Mouse (Mus musculus): ENCODE data around the gene Spg7. TPM values are rescaled to one million over a fixed set of nuclear protein-coding genes. Genes with fewer than 3 reads are reported as not detected.
A peak's percentile ranks its signal among the peaks of the same experiment; 100 is the strongest.

The Spg7 gene
- polyA plus RNA-seq, 1 experiment = 79.3 TPM

DNA sequence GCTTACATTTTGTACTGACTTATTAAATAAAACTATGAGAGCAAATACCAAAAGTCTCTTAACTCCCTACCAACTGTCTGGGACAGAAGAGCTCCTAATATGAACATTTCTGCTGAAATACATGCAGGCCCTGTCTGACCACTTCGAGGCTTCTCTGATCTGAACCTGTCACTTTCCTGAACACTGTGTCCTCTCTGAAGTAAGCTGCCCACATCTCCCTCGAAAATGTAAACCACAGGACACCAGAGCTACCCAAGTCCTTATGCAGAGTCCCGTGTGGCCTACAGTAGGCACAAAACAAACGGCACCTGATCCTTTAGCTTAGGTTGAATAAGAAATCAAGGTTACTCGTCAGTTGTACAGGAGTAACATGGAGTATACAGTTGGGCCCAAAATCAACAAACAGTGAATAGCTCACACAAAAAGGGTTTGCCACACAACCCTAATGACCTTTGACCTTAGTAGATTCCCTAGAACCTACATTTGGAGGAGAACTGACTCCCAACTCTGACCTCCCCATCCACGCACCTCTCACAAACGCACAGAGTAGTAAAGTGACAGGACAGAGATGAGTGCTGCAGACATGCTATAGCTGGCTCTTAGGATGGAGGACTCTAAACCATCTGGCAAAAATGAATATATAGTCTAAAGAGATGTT lies 31.3 kb upstream of the Spg7 start:
- Histone ChIP-seq H3K36me3 (ENCODE audit: control insufficient read depth, insufficient read depth, low read length, poor library complexity, severe bottlenecking) (0 out of 2 replicates have a peak, but pooled peaks cover 13% of the 10 kb centered on the region), H3K9ac (ENCODE audit: low read depth, poor library complexity, severe bottlenecking) (no peak overlapping the region), H3K4me1 (ENCODE audit: control insufficient read depth, insufficient read depth, low read length) (peaks cover 4% of the 10 kb centered on the region), H3K27ac (ENCODE audit: insufficient read depth, low read length) (no peak overlapping the region), H3K9me3 (replicated peaks; ENCODE audit: control insufficient read depth, insufficient read depth, low read length, poor library complexity, severe bottlenecking) (no peaks in the 10 kb centered on the region), H3K4me3 (ENCODE audit: low read depth, low read length) (no peak overlapping the region), H3K27me3 (ENCODE audit: control insufficient read depth, insufficient read depth, low read length, poor library complexity, severe bottlenecking) (no peaks in the 10 kb centered on the region)
- TF ChIP-seq CTCF (IDR thresholded peaks at IDR 0.05; ENCODE audit: low read depth, low read length) (no peak), EP300 (IDR thresholded peaks at IDR 0.05; ENCODE audit: insufficient read depth, low read depth, low read length) (no peak), POLR2A (IDR thresholded peaks at IDR 0.05; ENCODE audit: insufficient read depth, low read length) (no peak)

DNA sequence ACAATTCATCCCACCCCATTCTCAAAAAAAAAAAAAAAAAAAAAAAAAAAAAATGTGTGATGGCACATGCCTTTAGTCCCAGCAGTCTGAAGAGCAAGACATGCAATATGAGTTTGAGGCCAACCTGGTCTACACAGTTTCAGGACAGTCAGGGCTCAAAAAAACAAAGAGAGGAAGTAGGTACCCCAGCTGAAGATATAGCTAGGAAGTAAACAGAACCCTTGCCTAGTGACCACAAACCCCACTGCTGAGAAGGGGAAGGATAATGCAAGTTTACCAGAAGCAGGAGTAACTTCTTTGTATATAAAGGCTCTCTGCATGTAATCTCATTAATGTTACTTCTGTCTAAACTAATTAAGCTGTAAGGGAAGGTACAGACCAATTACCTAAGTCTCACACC lies 30.0 kb upstream of the Spg7 start:
- Histone ChIP-seq H3K36me3 (ENCODE audit: control insufficient read depth, insufficient read depth, low read length, poor library complexity, severe bottlenecking) (0 out of 2 replicates have a peak, but pooled peaks cover 13% of the 10 kb centered on the region), H3K9ac (ENCODE audit: low read depth, poor library complexity, severe bottlenecking) (no peak overlapping the region), H3K4me3 (ENCODE audit: low read depth, low read length) (no peak overlapping the region), H3K27ac (ENCODE audit: insufficient read depth, low read length) (no peak overlapping the region), H3K4me1 (ENCODE audit: control insufficient read depth, insufficient read depth, low read length) (peaks cover 4% of the 10 kb centered on the region), H3K9me3 (replicated peaks; ENCODE audit: control insufficient read depth, insufficient read depth, low read length, poor library complexity, severe bottlenecking) (no peaks in the 10 kb centered on the region), H3K27me3 (ENCODE audit: control insufficient read depth, insufficient read depth, low read length, poor library complexity, severe bottlenecking) (no peaks in the 10 kb centered on the region)
- no peak for TF ChIP-seq EP300 (IDR thresholded peaks at IDR 0.05; ENCODE audit: insufficient read depth, low read depth, low read length)
- no peak for TF ChIP-seq CTCF (IDR thresholded peaks at IDR 0.05; ENCODE audit: low read depth, low read length)
- no peak for TF ChIP-seq POLR2A (IDR thresholded peaks at IDR 0.05; ENCODE audit: insufficient read depth, low read length)

DNA sequence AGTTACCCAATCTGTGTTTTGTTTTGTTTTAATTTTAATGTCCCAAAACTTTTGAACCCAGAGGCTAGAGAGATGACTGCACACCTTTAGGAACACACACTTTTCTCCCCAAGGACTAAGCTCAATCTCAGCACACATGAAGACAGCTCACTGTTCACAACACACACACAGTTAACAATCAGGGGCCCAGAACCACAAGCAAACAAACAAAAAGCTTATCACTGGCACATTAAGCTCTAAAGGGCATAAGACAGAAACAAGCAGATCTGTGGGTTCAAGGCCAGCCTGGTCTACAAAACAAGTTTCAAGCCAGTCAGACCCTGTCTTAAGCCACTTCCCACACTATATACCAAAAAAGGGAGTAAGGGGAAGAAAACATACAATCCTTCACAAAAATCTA lies 29.3 kb upstream of the Spg7 start:
- 0 out of 2 replicates have a peak, but pooled peaks cover 13% of the 10 kb centered on the region for H3K36me3 ChIP-seq (ENCODE audit: control insufficient read depth, insufficient read depth, low read length, poor library complexity, severe bottlenecking)
- H3K27me3 ChIP-seq (ENCODE audit: control insufficient read depth, insufficient read depth, low read length, poor library complexity, severe bottlenecking) = no peaks in the 10 kb centered on the region
- H3K4me3 ChIP-seq (ENCODE audit: low read depth, low read length) = no peak overlapping the region
- H3K27ac ChIP-seq (ENCODE audit: insufficient read depth, low read length) = 0 out of 2 replicates have a peak overlapping the region, but pooled peaks have one; percentile 24
- TF ChIP-seq POLR2A (IDR thresholded peaks at IDR 0.05; ENCODE audit: insufficient read depth, low read length) = no peak
- no peak for TF ChIP-seq EP300 (IDR thresholded peaks at IDR 0.05; ENCODE audit: insufficient read depth, low read depth, low read length)
- TF ChIP-seq CTCF (IDR thresholded peaks at IDR 0.05; ENCODE audit: low read depth, low read length) = no peak
- peaks cover 1% of the 10 kb centered on the region for H3K4me1 ChIP-seq (ENCODE audit: control insufficient read depth, insufficient read depth, low read length)
- H3K9me3 ChIP-seq (replicated peaks; ENCODE audit: control insufficient read depth, insufficient read depth, low read length, poor library complexity, severe bottlenecking) = no peaks in the 10 kb centered on the region
- H3K9ac ChIP-seq (ENCODE audit: low read depth, poor library complexity, severe bottlenecking) = no peak overlapping the region

DNA sequence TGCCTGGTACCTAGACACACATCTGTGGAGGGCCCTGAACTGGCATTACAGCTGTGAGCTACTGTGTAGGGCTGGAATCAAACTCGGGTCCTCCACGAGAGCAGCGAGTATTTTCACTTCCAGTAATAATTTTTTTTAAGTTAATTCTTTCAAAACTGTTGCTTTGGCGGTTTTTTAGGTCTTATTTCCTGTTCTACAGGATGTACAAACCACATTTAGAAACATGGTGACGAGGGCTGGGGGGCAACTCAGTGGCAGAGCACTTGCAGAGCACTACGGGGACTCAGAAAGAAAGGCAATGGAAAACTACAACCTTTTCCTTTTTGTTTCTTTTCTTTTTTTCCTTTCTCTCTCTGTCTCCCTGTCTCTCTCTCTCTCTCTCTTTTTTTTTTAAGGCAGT lies 28.6 kb upstream of the Spg7 start:
- H3K36me3 ChIP-seq (ENCODE audit: control insufficient read depth, insufficient read depth, low read length, poor library complexity, severe bottlenecking) = 0 out of 2 replicates have a peak, but pooled peaks cover 13% of the 10 kb centered on the region
- no peak overlapping the region for H3K27ac ChIP-seq (ENCODE audit: insufficient read depth, low read length)
- H3K9me3 ChIP-seq (replicated peaks; ENCODE audit: control insufficient read depth, insufficient read depth, low read length, poor library complexity, severe bottlenecking) = no peaks in the 10 kb centered on the region
- H3K4me1 ChIP-seq (ENCODE audit: control insufficient read depth, insufficient read depth, low read length) = peaks cover 1% of the 10 kb centered on the region
- H3K27me3 ChIP-seq (ENCODE audit: control insufficient read depth, insufficient read depth, low read length, poor library complexity, severe bottlenecking) = no peaks in the 10 kb centered on the region
- no peak overlapping the region for H3K4me3 ChIP-seq (ENCODE audit: low read depth, low read length)
- TF ChIP-seq POLR2A (IDR thresholded peaks at IDR 0.05; ENCODE audit: insufficient read depth, low read length) (no peak), EP300 (IDR thresholded peaks at IDR 0.05; ENCODE audit: insufficient read depth, low read depth, low read length) (no peak), CTCF (IDR thresholded peaks at IDR 0.05; ENCODE audit: low read depth, low read length) (no peak)
- 0 out of 2 replicates have a peak overlapping the region, but pooled peaks have one; percentile 22 for H3K9ac ChIP-seq (ENCODE audit: low read depth, poor library complexity, severe bottlenecking)

DNA sequence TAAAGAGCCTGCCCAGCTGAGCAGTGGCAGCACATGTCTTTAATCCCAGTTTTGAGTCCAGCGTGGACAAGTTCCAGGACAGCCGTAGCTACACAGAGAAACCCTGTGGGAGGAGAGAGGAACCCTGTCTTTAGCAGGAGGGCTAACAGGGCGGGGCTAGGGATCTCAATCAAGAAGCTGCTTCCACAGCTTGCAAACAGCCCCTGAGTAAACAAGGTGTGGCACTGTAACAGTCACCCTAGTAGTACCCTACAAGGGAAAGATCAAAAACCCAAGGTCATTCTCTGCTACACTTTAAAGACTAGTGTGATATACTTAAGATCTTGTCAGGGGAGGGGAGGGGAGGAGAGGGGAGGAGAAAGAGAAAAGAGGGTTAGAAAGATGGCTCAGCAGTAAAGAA lies 25.8 kb upstream of the Spg7 start:
- Histone ChIP-seq H3K4me3 (ENCODE audit: low read depth, low read length) (no peak overlapping the region), H3K9me3 (replicated peaks; ENCODE audit: control insufficient read depth, insufficient read depth, low read length, poor library complexity, severe bottlenecking) (no peaks in the 10 kb centered on the region), H3K9ac (ENCODE audit: low read depth, poor library complexity, severe bottlenecking) (no peak overlapping the region), H3K4me1 (ENCODE audit: control insufficient read depth, insufficient read depth, low read length) (no peaks in the 10 kb centered on the region), H3K27ac (ENCODE audit: insufficient read depth, low read length) (peak overlapping the region; percentile 57), H3K27me3 (ENCODE audit: control insufficient read depth, insufficient read depth, low read length, poor library complexity, severe bottlenecking) (no peaks in the 10 kb centered on the region), H3K36me3 (ENCODE audit: control insufficient read depth, insufficient read depth, low read length, poor library complexity, severe bottlenecking) (0 out of 2 replicates have a peak, but pooled peaks cover 10% of the 10 kb centered on the region)
- no peak for TF ChIP-seq POLR2A (IDR thresholded peaks at IDR 0.05; ENCODE audit: insufficient read depth, low read length)
- no peak for TF ChIP-seq CTCF (IDR thresholded peaks at IDR 0.05; ENCODE audit: low read depth, low read length)
- TF ChIP-seq EP300 (IDR thresholded peaks at IDR 0.05; ENCODE audit: insufficient read depth, low read depth, low read length) = 0 out of 2 replicates have a peak, but pooled peaks have one; percentile 48

DNA sequence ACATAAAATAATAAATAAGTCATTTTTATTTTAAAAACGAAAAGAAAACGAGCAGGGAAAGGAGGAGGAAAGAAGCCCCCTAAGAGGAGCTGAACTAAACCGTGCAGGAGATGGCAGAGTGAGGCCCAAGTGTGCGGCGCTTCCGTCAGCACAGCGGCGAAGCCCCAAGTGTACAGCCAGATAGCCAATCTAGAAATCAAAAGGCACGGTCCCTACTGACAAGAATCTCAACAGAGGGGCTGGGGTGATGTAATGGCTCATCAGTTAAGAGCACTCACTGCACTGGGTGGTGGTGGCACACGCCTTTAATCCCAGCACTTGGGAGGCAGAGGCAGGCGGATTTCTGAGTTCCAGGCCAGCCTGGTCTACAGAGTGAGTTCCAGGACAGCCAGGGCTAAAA lies 25.3 kb upstream of the Spg7 start:
- H3K4me3 ChIP-seq (ENCODE audit: low read depth, low read length) = peak overlapping the region; percentile 1; the same call in 1 of the 2 replicates
- H3K27ac ChIP-seq (ENCODE audit: insufficient read depth, low read length) = peak overlapping the region; percentile 57
- no peak for TF ChIP-seq POLR2A (IDR thresholded peaks at IDR 0.05; ENCODE audit: insufficient read depth, low read length)
- no peak for TF ChIP-seq CTCF (IDR thresholded peaks at IDR 0.05; ENCODE audit: low read depth, low read length)
- TF ChIP-seq EP300 (IDR thresholded peaks at IDR 0.05; ENCODE audit: insufficient read depth, low read depth, low read length) = no peak
- H3K9ac ChIP-seq (ENCODE audit: low read depth, poor library complexity, severe bottlenecking) = peak overlapping the region; percentile 37; the same call in 1 of the 2 replicates
- no peaks in the 10 kb centered on the region for H3K9me3 ChIP-seq (replicated peaks; ENCODE audit: control insufficient read depth, insufficient read depth, low read length, poor library complexity, severe bottlenecking)
- H3K4me1 ChIP-seq (ENCODE audit: control insufficient read depth, insufficient read depth, low read length) = no peaks in the 10 kb centered on the region
- H3K27me3 ChIP-seq (ENCODE audit: control insufficient read depth, insufficient read depth, low read length, poor library complexity, severe bottlenecking) = no peaks in the 10 kb centered on the region
- H3K36me3 ChIP-seq (ENCODE audit: control insufficient read depth, insufficient read depth, low read length, poor library complexity, severe bottlenecking) = 0 out of 2 replicates have a peak, but pooled peaks cover 8% of the 10 kb centered on the region

Data from ES-Bruce4 (cell line).